Mouse (Mus musculus) limb, embryonic 14.5 days (tissue): Measurements from ENCODE around the gene Tmem239. TPM values are rescaled to one million over a fixed set of nuclear protein-coding genes. Genes with fewer than 3 reads are reported as not detected.
A peak's percentile ranks its signal among the peaks of the same experiment; 100 is the strongest.

Experiments used
- ATAC-seq: fragments of 200-750 bp; cut with Nextera tagmentation; 2 replicates; pipeline ENCODE4 v1.8.0; 2017; ENCODE audit warnings: low read depth, moderate number of reproducible peaks, moderate TSS enrichment; ENCODE audit not compliant: low FRiP score
- DNase-seq: peaks from one replicate; pipeline ENCODE4 v3.0.0-alpha.2; 2015; ENCODE audit warnings: low spot score
- H3K27ac ChIP-seq: fragments of 300-500 bp; sonication (generic); replicated peaks from 2 replicates; pipeline ENCODE4 v1.5.1; 2014; ENCODE audit warnings: low read depth, mild to moderate bottlenecking, low read length, moderate library complexity, mixed read lengths
- H3K27me3 ChIP-seq: fragments of 300-500 bp; sonication (generic); 2 replicates; pipeline ENCODE4 v1.6.1; 2014; ENCODE audit warnings: low read length, mixed read lengths; ENCODE audit not compliant: control insufficient read depth, insufficient read depth
- H3K36me3 ChIP-seq: fragments of 300-500 bp; sonication (generic); 2 replicates; pipeline ENCODE4 v1.6.1; 2014; ENCODE audit warnings: mild to moderate bottlenecking, low read length, moderate library complexity, mixed read lengths; ENCODE audit not compliant: control insufficient read depth, insufficient read depth
- H3K4me1 ChIP-seq: fragments of 300-500 bp; sonication (generic); 2 replicates; pipeline ENCODE4 v1.6.1; 2014; ENCODE audit warnings: antibody characterized with exemption, low read length, mixed read lengths; ENCODE audit not compliant: control insufficient read depth, insufficient read depth
- H3K4me2 ChIP-seq: fragments of 300-500 bp; sonication (generic); replicated peaks from 2 replicates; pipeline ENCODE4 v1.6.1; 2014; ENCODE audit warnings: low read depth, mild to moderate bottlenecking, low read length, moderate library complexity; ENCODE audit not compliant: severe bottlenecking
- H3K4me3 ChIP-seq: fragments of 300-500 bp; sonication (generic); replicated peaks from 2 replicates; pipeline ENCODE4 v1.5.1; 2014; ENCODE audit warnings: low read length
- H3K9ac ChIP-seq: fragments of 300-500 bp; sonication (generic); 2 replicates; pipeline ENCODE4 v1.6.1; 2014; ENCODE audit warnings: mild to moderate bottlenecking, low read depth, low read length, moderate library complexity; ENCODE audit not compliant: severe bottlenecking
- H3K9me3 ChIP-seq: fragments of 300-500 bp; sonication (generic); 2 replicates; pipeline ENCODE4 v1.6.1; 2016; ENCODE audit warnings: low read length; ENCODE audit not compliant: control insufficient read depth
- POLR2A ChIP-seq: fragments of 200-500 bp; IDR thresholded peaks from 2 replicates; pipeline ENCODE4 v1.8.0; 2012; ENCODE audit warnings: inconsistent platforms, mild to moderate bottlenecking, moderate library complexity, borderline replicate concordance; ENCODE audit not compliant: insufficient read depth, insufficient read length; ENCODE audit errors: extremely low read depth
- WGBS: fragments of 180-500 bp; shearing (Covaris S2); extraction: QIAGEN DNeasy Blood & Tissue Kit; methylation state at CpG from one replicate; pipeline ENCODE4 v1.1.7; 2014; 5-methylcytosine and 5-hydroxymethylcytosine counted together
- polyA plus RNA-seq, 2 experiments: library from polyadenylated mRNA; depleted of rRNA in 1 of 2; stranded (reverse) in 1 of 2; unstranded in 1 of 2; fragments of >200 nt; fragmentation: Nextera tagmentation in 1 of 2; extraction: Ambion mirVana in 1 of 2; gene quantifications; 2 replicates each; pipeline versions ENCODE4 v1.2.1 to v1.2.3; 2012 to 2014

The Tmem239 gene
- polyA plus RNA-seq, 2 experiments, result not detected

DNA sequence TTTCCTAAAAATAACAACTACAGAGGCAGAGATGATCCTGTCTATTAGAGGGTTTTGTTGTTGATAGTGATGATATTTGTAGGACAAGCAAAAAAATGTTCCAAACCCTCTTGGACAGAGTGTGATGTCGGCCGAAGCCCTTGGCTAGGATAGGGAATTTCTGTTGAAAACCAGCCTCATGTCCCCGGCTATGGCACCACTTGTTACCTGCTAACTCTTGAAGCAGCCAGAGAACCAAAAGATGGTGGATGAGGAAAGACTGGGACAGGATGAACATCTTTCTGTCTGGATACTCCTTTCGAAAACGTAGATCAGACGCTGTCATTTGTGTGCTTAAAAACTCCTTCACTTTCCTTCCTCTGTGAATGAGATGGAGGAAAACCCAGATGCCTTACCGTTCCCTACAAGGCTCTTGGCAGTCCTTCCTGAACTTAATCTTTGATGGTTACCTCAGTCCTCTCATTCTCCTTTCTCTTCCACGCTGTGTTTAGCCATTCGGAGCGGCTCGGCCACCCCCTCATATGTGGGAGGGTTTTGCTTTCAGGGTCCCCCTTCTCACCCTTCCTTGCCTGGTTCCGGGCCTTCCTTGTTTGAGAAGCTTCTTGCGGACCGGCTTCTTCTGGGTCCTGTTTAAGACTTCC, 44.9 kb downstream of the Tmem239 start:
- Histone ChIP-seq H3K4me3 (peak overlapping the region; percentile 92), H3K4me1 (peaks cover 13% of the 10 kb centered on the region), H3K36me3 (no peaks in the 10 kb centered on the region), H3K9me3 (no peaks in the 10 kb centered on the region), H3K27ac (no peak overlapping the region), H3K9ac (peak overlapping the region; percentile 88), H3K27me3 (no peaks in the 10 kb centered on the region), H3K4me2 (peak overlapping the region; percentile 88)
- ATAC-seq (no peak), DNase-seq (no peak)
- 64% methylated on average over 14 of the region's 14 CpGs for WGBS
- TF ChIP-seq POLR2A, result no peak

GRCm38 (mm10) chr2:130451727-130452090, 45.4 kb downstream of the Tmem239 start:
- Histone ChIP-seq H3K4me3 (peak overlapping the region; percentile 92; the same call in 1 of the 2 replicates), H3K4me2 (peak overlapping the region; percentile 88), H3K27me3 (no peaks in the 10 kb centered on the region), H3K4me1 (peaks cover 13% of the 10 kb centered on the region), H3K27ac (no peak overlapping the region), H3K9ac (no peak overlapping the region; the same call in 1 of the 2 replicates), H3K9me3 (no peaks in the 10 kb centered on the region), H3K36me3 (no peaks in the 10 kb centered on the region)
- ATAC-seq (no peak), DNase-seq (no peak)
- WGBS, result 61% methylated on average over 3 of the region's 3 CpGs
- no peak for TF ChIP-seq POLR2A

DNA sequence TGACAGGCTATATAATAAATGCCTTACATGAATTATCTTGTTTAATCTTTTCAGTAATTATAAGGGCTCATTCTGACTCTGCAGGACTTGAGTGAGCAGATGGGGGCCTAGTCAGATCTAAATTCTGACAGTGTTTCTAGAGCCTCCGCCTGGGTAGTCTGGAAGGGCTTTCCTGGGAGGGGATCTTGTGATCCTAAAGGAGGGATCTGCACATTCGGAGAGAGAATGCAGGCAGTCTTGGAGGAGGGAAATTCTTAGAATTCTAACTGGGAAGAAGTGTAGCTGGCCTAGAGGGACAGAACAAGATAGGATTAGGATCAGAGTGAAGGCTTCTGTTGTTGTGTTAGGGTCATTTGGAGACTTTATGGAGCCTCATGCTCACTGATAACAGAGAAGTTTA, 46.0 kb downstream of the Tmem239 start:
- Histone ChIP-seq H3K27me3 (no peaks in the 10 kb centered on the region), H3K9me3 (no peaks in the 10 kb centered on the region), H3K4me2 (no peak overlapping the region), H3K9ac (no peak overlapping the region), H3K27ac (no peak overlapping the region), H3K4me1 (peaks cover 13% of the 10 kb centered on the region), H3K4me3 (no peak overlapping the region), H3K36me3 (no peaks in the 10 kb centered on the region)
- no peak for TF ChIP-seq POLR2A
- no peak for ATAC-seq
- whole genome bisulfite sequencing, result 57% methylated on average over 2 of the region's 2 CpGs
- DNase-seq, result no peak

DNA sequence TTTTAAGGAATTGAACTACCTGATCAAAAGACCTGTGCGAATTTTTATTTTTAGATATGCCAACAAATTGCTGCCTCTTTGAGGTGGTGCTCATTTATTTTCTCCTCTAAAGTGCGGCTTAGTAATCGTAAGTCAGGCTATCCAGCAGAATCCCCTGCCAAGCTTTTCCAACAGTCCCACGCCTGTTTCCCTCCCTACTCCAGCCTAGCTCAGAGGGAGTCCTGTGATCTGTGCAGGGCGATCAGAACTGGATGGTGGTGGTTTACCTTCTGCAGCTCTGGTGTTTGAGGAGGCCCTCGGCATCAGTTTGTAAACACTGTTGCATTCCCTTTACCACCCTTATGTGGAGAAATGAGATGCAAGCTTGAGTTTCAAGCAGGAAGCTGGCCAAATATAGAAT, 47.1 kb downstream of the Tmem239 start:
- WGBS, result 52% methylated on average over 6 of the region's 6 CpGs
- H3K4me3 ChIP-seq, result no peak overlapping the region
- ATAC-seq, result no peak
- no peak overlapping the region for H3K4me2 ChIP-seq
- no peaks in the 10 kb centered on the region for H3K36me3 ChIP-seq
- TF ChIP-seq POLR2A, result no peak
- no peak overlapping the region for H3K27ac ChIP-seq
- no peak for DNase-seq
- no peaks in the 10 kb centered on the region for H3K9me3 ChIP-seq
- peaks cover 13% of the 10 kb centered on the region for H3K4me1 ChIP-seq
- no peaks in the 10 kb centered on the region for H3K27me3 ChIP-seq
- H3K9ac ChIP-seq, result no peak overlapping the region

DNA sequence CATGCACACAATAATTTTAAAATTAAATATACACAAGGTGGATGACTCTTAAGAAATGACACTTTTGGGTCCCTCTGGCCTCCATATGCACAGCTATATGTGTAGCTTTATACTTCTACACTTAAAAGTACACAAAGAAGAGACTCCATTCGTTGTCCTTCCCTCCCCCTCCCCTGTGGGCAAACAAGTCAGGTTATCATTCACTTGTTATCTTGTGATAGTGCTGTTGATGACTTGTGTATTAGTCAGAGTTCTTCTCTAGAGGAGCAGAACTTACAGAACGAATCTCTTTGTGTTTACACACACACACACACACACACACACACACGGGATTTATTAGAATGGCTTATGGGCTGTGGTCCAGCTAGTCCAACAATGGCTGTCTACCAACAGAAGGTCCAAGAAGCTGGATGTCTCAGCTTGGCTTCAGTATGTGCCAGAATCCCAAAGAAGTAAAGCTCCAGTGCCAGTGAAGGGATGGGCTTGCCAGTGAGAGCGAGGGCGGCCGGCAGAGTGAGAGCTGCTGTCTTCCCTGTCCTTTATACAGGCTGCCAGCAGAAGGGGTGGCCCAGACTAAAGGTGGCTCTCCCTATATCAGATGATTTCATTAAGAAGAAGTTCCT, 48.6 kb downstream of the Tmem239 start:
- H3K27me3 ChIP-seq, result no peaks in the 10 kb centered on the region
- H3K27ac ChIP-seq, result no peak overlapping the region
- 88% methylated on average over 6 of the region's 6 CpGs for WGBS
- H3K4me1 ChIP-seq, result peaks cover 10% of the 10 kb centered on the region
- ATAC-seq (no peak), DNase-seq (no peak)
- H3K9me3 ChIP-seq, result no peaks in the 10 kb centered on the region
- no peak overlapping the region for H3K9ac ChIP-seq
- no peaks in the 10 kb centered on the region for H3K36me3 ChIP-seq
- TF ChIP-seq POLR2A, result no peak
- no peak overlapping the region for H3K4me3 ChIP-seq
- H3K4me2 ChIP-seq, result no peak overlapping the region

Other genes starting within 250 kb of the Tmem239 start
- gene Snrpb, start 227.1 kb upstream of the Tmem239 start, polyA plus RNA-seq (2012; rRNA removed), result 423 and 497 TPM in 2 replicates
- 578 and 606 TPM in 2 replicates for gene Snrpb, start 227.1 kb upstream of the Tmem239 start, polyA plus RNA-seq (2014; fragmentation: Nextera tagmentation; extraction: Ambion mirVana)
- 0.04 TPM in 2 replicates for gene Tmc2, start 211.3 kb upstream of the Tmem239 start, polyA plus RNA-seq (2012; rRNA removed)
- gene Tmc2, start 211.3 kb upstream of the Tmem239 start, polyA plus RNA-seq (2014; fragmentation: Nextera tagmentation; extraction: Ambion mirVana), result not detected in 2 replicates
- gene Nop56, start 132.0 kb upstream of the Tmem239 start, polyA plus RNA-seq (2012; rRNA removed), result 319 and 357 TPM in 2 replicates
- gene Nop56, start 132.0 kb upstream of the Tmem239 start, polyA plus RNA-seq (2014; fragmentation: Nextera tagmentation; extraction: Ambion mirVana), result 253 and 255 TPM in 2 replicates
- gene Idh3b, start 121.9 kb upstream of the Tmem239 start, polyA plus RNA-seq (2012; rRNA removed), result 181 and 193 TPM in 2 replicates
- gene Idh3b, start 121.9 kb upstream of the Tmem239 start, polyA plus RNA-seq (2014; fragmentation: Nextera tagmentation; extraction: Ambion mirVana), result 164 and 169 TPM in 2 replicates
- 27.4 and 37.7 TPM in 2 replicates for gene Ebf4, start 111.3 kb upstream of the Tmem239 start, polyA plus RNA-seq (2012; rRNA removed)
- 5.7 and 6.1 TPM in 2 replicates for gene Ebf4, start 111.3 kb upstream of the Tmem239 start, polyA plus RNA-seq (2014; fragmentation: Nextera tagmentation; extraction: Ambion mirVana)
- gene Cpxm1, start 8.9 kb upstream of the Tmem239 start, polyA plus RNA-seq (2012; rRNA removed), result 112 and 129 TPM in 2 replicates
- gene Cpxm1, start 8.9 kb upstream of the Tmem239 start, polyA plus RNA-seq (2014; fragmentation: Nextera tagmentation; extraction: Ambion mirVana), result 108 and 125 TPM in 2 replicates
- gene Gm28372, start 1.2 kb upstream of the Tmem239 start, polyA plus RNA-seq (2012; rRNA removed), result not detected in 2 replicates
- not detected in 2 replicates for gene Gm28372, start 1.2 kb upstream of the Tmem239 start, polyA plus RNA-seq (2014; fragmentation: Nextera tagmentation; extraction: Ambion mirVana)
- not detected in 2 replicates for gene 1700020A23Rik, start 1.2 kb upstream of the Tmem239 start, polyA plus RNA-seq (2012; rRNA removed)
- gene 1700020A23Rik, start 1.2 kb upstream of the Tmem239 start, polyA plus RNA-seq (2014; fragmentation: Nextera tagmentation; extraction: Ambion mirVana), result not detected in 2 replicates
- gene Vps16, start 17.9 kb downstream of the Tmem239 start, polyA plus RNA-seq (2012; rRNA removed), result 148 and 170 TPM in 2 replicates
- gene Vps16, start 17.9 kb downstream of the Tmem239 start, polyA plus RNA-seq (2014; fragmentation: Nextera tagmentation; extraction: Ambion mirVana), result 67.0 and 82.3 TPM in 2 replicates
- gene Pced1a, start 18.2 kb downstream of the Tmem239 start, polyA plus RNA-seq (2012; rRNA removed), result 57.5 and 64.1 TPM in 2 replicates
- gene Pced1a, start 18.2 kb downstream of the Tmem239 start, polyA plus RNA-seq (2014; fragmentation: Nextera tagmentation; extraction: Ambion mirVana), result 13.0 and 13.2 TPM in 2 replicates
- gene Ptpra, start 43.8 kb downstream of the Tmem239 start, polyA plus RNA-seq (2012; rRNA removed), result 81.7 and 94.9 TPM in 2 replicates
- 118 and 124 TPM in 2 replicates for gene Ptpra, start 43.8 kb downstream of the Tmem239 start, polyA plus RNA-seq (2014; fragmentation: Nextera tagmentation; extraction: Ambion mirVana)
- 57.7 and 77.9 TPM in 2 replicates for gene Mrps26, start 157.3 kb downstream of the Tmem239 start, polyA plus RNA-seq (2012; rRNA removed)
- 102 and 104 TPM in 2 replicates for gene Mrps26, start 157.3 kb downstream of the Tmem239 start, polyA plus RNA-seq (2014; fragmentation: Nextera tagmentation; extraction: Ambion mirVana)
- 0.19 and 0.68 TPM in 2 replicates for gene Oxt, start 169.7 kb downstream of the Tmem239 start, polyA plus RNA-seq (2012; rRNA removed)
- not detected in 2 replicates for gene Oxt, start 169.7 kb downstream of the Tmem239 start, polyA plus RNA-seq (2014; fragmentation: Nextera tagmentation; extraction: Ambion mirVana)
- 0.13 TPM in 1 of 2 replicates, not detected in the other for gene Avp, start 176.1 kb downstream of the Tmem239 start, polyA plus RNA-seq (2012; rRNA removed)
- not detected in 2 replicates for gene Avp, start 176.1 kb downstream of the Tmem239 start, polyA plus RNA-seq (2014; fragmentation: Nextera tagmentation; extraction: Ambion mirVana)
- gene Fastkd5, start 223.5 kb downstream of the Tmem239 start, polyA plus RNA-seq (2012; rRNA removed), result 5.7 and 6.1 TPM in 2 replicates
- gene Fastkd5, start 223.5 kb downstream of the Tmem239 start, polyA plus RNA-seq (2014; fragmentation: Nextera tagmentation; extraction: Ambion mirVana), result 14.2 and 15.0 TPM in 2 replicates
- 11.8 and 14.1 TPM in 2 replicates for gene Ubox5, start 223.6 kb downstream of the Tmem239 start, polyA plus RNA-seq (2012; rRNA removed)
- 14.3 and 15.0 TPM in 2 replicates for gene Ubox5, start 223.6 kb downstream of the Tmem239 start, polyA plus RNA-seq (2014; fragmentation: Nextera tagmentation; extraction: Ambion mirVana)
- 14.6 and 16.2 TPM in 2 replicates for gene Lzts3, start 236.3 kb downstream of the Tmem239 start, polyA plus RNA-seq (2012; rRNA removed)
- gene Lzts3, start 236.3 kb downstream of the Tmem239 start, polyA plus RNA-seq (2014; fragmentation: Nextera tagmentation; extraction: Ambion mirVana), result 1.1 and 1.4 TPM in 2 replicates